Mouse (Mus musculus) liver, embryonic 12.5 days (tissue): ENCODE data around the gene Ostc. TPM values are rescaled to one million over a fixed set of nuclear protein-coding genes. Genes with fewer than 3 reads are reported as not detected.

Experiments used
- ATAC-seq: fragments of 200-750 bp; cut with Nextera tagmentation; 2 replicates; pipeline ENCODE4 v1.8.0; 2017; ENCODE audit warnings: moderate number of reproducible peaks, mild to moderate bottlenecking, moderate library complexity
- H3K27ac ChIP-seq: fragments of 300-500 bp; sonication (generic); 2 replicates; pipeline ENCODE4 v1.5.1; 2016; ENCODE audit warnings: mild to moderate bottlenecking
- H3K27me3 ChIP-seq: fragments of 300-500 bp; sonication (generic); replicated peaks from 2 replicates; pipeline ENCODE4 v1.6.1; 2016; ENCODE audit warnings: mild to moderate bottlenecking, moderate library complexity
- H3K36me3 ChIP-seq: fragments of 300-500 bp; sonication (generic); 2 replicates; pipeline ENCODE4 v1.6.1; 2016; ENCODE audit warnings: mild to moderate bottlenecking, moderate library complexity
- H3K4me1 ChIP-seq: fragments of 300-500 bp; sonication (generic); 2 replicates; pipeline ENCODE4 v1.6.1; 2016
- H3K4me2 ChIP-seq: fragments of 300-500 bp; sonication (generic); 2 replicates; pipeline ENCODE4 v1.6.1; 2016; ENCODE audit warnings: mild to moderate bottlenecking, moderate library complexity
- H3K4me3 ChIP-seq: fragments of 300-500 bp; sonication (generic); 2 replicates; pipeline ENCODE4 v1.5.1; 2016; ENCODE audit warnings: mild to moderate bottlenecking, moderate library complexity
- H3K9ac ChIP-seq: fragments of 300-500 bp; sonication (generic); 2 replicates; pipeline ENCODE4 v1.6.1; 2016; ENCODE audit warnings: mild to moderate bottlenecking, moderate library complexity
- H3K9me3 ChIP-seq: fragments of 300-500 bp; sonication (generic); replicated peaks from 2 replicates; pipeline ENCODE4 v1.6.1; 2016; ENCODE audit warnings: mild to moderate bottlenecking, moderate library complexity
- WGBS: fragments of 180-500 bp; shearing (Covaris S2); methylation state at CpG from one replicate; pipeline ENCODE4 v1.1.7; 2016; ENCODE audit not compliant: insufficient replicate concordance; 5-methylcytosine and 5-hydroxymethylcytosine counted together
- polyA plus RNA-seq: library from polyadenylated mRNA; unstranded; fragments of >200 nt; fragmentation: Nextera tagmentation; extraction: Ambion mirVana; gene quantifications from 2 replicates; pipeline ENCODE4 v1.2.1, GENCODE M21; 2016

The Ostc gene
- polyA plus RNA-seq, 1 experiment from 2014 or later, result 221 TPM

DNA sequence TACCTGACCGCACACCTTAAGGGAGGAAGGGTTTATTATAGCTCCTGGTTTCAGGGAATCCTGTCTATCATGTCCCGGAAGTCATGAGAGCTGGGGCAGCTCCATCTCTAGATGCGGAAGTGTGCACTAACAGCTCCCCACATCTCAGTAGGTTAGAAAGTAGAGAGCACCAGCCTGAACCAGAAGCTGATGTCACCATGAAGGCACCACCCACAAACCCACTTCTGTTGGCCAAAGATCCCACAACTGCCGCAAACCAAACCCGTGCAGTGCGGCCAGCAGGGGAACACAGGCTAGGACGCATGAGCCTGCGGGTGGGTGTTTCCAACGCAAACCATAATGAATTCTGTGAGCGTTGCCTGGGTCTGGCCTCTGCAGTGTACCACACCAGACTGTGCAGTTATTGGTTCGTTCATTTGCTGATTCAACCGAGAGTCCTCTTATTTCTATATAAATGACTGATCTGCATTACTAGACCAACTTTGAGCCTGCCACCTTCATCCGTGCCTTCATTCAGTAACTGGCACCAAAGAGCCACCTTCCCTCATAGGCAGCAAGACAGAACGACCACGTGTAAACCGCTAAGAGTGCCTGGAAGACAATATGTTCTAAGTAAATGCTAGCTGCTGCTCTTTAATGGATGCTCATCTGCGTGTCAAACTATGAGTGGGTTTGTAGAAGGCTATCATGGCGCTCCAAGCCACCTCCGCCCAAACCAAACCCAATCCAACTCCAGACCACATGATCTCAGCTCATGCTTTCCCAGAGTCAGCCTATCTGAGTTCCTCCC, 31.4 kb downstream of the Ostc start:
- Histone ChIP-seq H3K4me3 (no peak overlapping the region), H3K9ac (no peak overlapping the region), H3K27me3 (no peaks in the 10 kb centered on the region), H3K36me3 (no peaks in the 10 kb centered on the region), H3K27ac (no peak overlapping the region), H3K4me2 (no peak overlapping the region), H3K9me3 (no peaks in the 10 kb centered on the region), H3K4me1 (no peaks in the 10 kb centered on the region)
- ATAC-seq, result no peak
- 81% methylated on average over 19 of the region's 19 CpGs for WGBS

DNA sequence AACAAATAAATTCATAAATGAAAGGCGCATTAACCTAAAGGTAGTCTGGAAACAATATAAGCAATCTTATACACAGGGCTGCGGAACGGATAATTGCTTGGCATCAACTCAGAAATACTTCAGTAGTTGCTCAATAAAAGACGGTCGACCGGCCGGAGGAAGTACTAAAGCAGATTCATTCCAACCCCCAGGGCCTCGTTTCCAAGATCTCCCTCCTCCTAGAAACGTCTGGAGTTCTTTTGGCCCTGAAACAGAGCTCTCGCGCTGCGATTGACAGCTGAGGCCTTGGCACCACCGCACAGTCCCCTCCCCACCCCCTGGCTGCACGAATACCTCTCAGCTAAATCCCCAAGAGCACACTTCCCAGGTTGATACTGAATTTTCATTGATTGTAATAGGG, 38.0 kb downstream of the Ostc start:
- no peaks in the 10 kb centered on the region for H3K9me3 ChIP-seq
- H3K9ac ChIP-seq, result no peak overlapping the region
- no peak overlapping the region for H3K4me2 ChIP-seq
- H3K4me1 ChIP-seq, result no peaks in the 10 kb centered on the region
- WGBS, result 69% methylated on average over 14 of the region's 14 CpGs
- H3K27ac ChIP-seq, result no peak overlapping the region
- H3K36me3 ChIP-seq, result no peaks in the 10 kb centered on the region
- no peak overlapping the region for H3K4me3 ChIP-seq
- no peaks in the 10 kb centered on the region for H3K27me3 ChIP-seq
- ATAC-seq, result no peak

DNA sequence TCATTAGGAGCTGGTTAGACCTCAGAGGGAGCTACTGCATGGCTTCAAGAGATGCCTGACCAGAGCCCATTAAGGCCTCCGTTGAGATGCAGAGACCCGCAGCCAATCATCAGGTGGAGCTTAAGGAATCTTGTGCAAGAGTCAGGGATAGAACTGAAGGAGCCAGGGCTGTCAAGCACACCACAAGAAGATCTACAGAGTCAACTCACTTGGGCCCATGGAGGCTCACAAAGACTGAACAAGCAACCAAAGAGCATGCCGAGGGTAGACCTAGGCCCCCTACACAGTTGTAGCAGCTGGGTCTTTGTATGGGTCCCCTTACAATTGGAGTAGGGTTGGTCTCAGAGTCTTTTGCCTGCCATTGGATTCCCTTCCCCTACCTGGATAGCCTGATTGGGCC, 46.7 kb downstream of the Ostc start:
- no peak for ATAC-seq
- no peaks in the 10 kb centered on the region for H3K27me3 ChIP-seq
- no peak overlapping the region for H3K4me3 ChIP-seq
- 0 out of 2 replicates have a peak, but pooled peaks cover 7% of the 10 kb centered on the region for H3K4me1 ChIP-seq
- H3K9me3 ChIP-seq, result no peaks in the 10 kb centered on the region
- H3K4me2 ChIP-seq, result no peak overlapping the region
- H3K27ac ChIP-seq, result no peak overlapping the region
- 78% methylated on average over 3 of the region's 3 CpGs for WGBS
- H3K9ac ChIP-seq, result no peak overlapping the region
- no peaks in the 10 kb centered on the region for H3K36me3 ChIP-seq

DNA sequence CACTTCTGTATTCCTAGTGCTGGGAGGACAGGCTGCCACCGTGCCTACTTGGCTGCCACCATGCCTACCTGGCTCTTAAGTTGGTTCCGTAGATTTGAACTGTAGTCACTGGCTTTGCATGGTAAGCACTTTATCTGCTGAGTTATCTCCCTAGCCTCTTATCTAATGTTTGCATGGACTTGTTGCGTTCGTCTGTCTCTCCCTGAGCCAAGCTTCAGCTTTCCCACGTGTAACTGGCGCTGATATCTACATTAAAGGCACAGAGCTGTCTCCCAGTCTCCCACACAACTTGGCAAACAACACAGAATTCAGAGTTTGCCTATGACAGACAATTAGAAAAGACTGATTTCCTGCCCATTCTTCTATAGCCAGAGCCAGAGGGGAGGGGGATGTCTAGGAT, 48.6 kb downstream of the Ostc start:
- H3K4me2 ChIP-seq, result no peak overlapping the region
- H3K9me3 ChIP-seq, result no peaks in the 10 kb centered on the region
- no peak overlapping the region for H3K4me3 ChIP-seq
- H3K4me1 ChIP-seq, result 0 out of 2 replicates have a peak, but pooled peaks cover 7% of the 10 kb centered on the region
- no peak for ATAC-seq
- WGBS, result 34% methylated on average over 6 of the region's 6 CpGs
- no peaks in the 10 kb centered on the region for H3K36me3 ChIP-seq
- H3K9ac ChIP-seq, result no peak overlapping the region
- no peaks in the 10 kb centered on the region for H3K27me3 ChIP-seq
- H3K27ac ChIP-seq, result no peak overlapping the region

- Histone ChIP-seq H3K9ac (no peak overlapping the region), H3K4me3 (no peak overlapping the region), H3K9me3 (no peaks in the 10 kb centered on the region), H3K27me3 (no peaks in the 10 kb centered on the region), H3K27ac (no peak overlapping the region), H3K36me3 (no peaks in the 10 kb centered on the region), H3K4me1 (no peaks in the 10 kb centered on the region), H3K4me2 (no peak overlapping the region)
- WGBS, result 41% methylated on average over 6 of the region's 6 CpGs
- ATAC-seq, result no peak
These were observed 59.7 kb downstream of the Ostc start for GRCm38 (mm10) chr3:130649569-130649968.

DNA sequence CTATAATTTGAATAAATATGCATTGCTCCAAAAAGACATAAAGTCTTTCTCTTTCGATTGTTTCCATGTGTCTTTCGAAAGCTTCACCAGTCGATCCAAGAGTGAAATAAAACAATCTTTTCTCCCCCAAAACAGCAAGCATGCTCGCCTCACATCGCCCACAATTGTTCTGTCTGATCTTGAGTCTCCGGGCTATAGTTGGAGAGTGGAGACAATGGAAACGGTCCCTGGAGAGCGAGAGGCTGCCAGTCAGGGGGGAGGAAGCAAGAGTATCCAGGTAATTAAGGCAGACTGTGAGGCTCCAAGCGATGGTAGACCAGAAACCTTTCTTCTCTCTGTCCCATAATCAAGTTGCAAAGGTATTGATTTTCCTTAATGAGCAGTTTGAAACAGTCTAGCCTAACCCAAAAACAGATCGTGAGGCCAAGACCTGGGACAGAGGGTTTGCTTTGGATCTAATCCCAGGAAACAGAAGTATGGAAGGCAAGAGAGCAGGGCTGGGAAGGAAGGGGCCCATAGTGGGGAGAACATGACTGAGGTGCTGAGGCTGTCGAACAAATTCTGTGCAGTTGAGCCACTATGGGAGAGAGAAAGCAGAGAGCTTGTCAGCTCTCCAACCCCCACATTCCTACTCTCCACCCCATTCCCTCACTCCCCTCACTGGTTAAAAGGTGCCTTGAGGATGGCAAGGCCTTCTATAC, 63.0 kb downstream of the Ostc start:
- H3K9ac ChIP-seq, result no peak overlapping the region
- no peak overlapping the region for H3K4me2 ChIP-seq
- H3K9me3 ChIP-seq, result no peaks in the 10 kb centered on the region
- H3K4me1 ChIP-seq, result no peaks in the 10 kb centered on the region
- H3K36me3 ChIP-seq, result no peaks in the 10 kb centered on the region
- H3K4me3 ChIP-seq, result no peak overlapping the region
- 71% methylated on average over 11 of the region's 11 CpGs for WGBS
- H3K27ac ChIP-seq, result no peak overlapping the region
- no peak for ATAC-seq
- no peaks in the 10 kb centered on the region for H3K27me3 ChIP-seq

Other genes starting within 250 kb of the Ostc start
- not detected in 2 replicates for gene Etnppl, start 92.0 kb downstream of the Ostc start, polyA plus RNA-seq
- gene Rpl34, start 21.0 kb upstream of the Ostc start, polyA plus RNA-seq, result 756 and 816 TPM in 2 replicates